Mouse (Mus musculus): Measurements from ENCODE around the gene Nprl2.

DNA sequence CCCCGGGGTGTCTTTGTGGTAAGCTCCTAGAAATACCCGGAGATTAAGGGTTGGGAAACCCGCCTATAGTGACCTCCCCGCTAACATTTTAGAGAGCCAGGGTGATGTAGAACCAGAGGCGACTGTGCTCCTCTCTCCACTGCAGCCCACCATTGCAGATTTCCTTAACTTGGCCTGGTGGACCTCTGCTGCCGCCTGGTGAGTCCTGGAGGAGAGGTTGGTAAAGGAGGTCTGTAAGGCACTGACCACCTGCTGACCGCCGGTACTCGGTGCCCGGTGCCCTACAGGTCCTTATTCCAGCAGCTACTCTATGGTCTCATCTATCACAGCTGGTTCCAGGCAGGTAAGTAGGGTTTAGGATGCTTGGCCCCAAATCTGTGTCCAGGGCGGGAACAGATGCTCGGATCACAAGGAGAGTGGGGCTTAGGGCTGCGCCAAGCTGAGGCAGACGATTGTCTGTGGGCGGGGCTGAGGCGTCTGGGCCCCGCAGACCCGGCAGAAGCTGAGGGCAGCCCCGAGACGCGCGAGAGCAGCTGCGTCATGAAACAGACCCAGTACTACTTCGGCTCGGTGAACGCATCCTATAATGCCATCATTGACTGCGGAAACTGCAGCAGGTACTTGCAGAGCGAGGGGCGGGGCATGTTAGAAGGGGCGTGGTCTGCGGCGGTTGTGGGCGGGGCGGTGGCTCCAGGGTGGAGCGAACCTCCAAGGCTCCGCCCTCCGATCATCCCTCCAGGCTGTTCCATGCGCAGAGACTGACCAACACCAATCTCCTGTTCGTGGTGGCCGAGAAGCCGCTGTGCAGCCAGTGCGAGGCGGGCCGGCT lies 15.6 kb upstream of the Nprl2 start:
- TF ChIP-seq CTCF (IDR thresholded peaks at IDR 0.05; ENCODE audit: borderline replicate concordance, insufficient read depth, low read depth, low read length) (no peak), POLR2A (IDR thresholded peaks at IDR 0.05; ENCODE audit: borderline replicate concordance, insufficient read depth, low read length) (no peak)

All from cerebellum, adult 2 months (tissue).